Mouse (Mus musculus): ENCODE results near the gene Acox3.

DNA sequence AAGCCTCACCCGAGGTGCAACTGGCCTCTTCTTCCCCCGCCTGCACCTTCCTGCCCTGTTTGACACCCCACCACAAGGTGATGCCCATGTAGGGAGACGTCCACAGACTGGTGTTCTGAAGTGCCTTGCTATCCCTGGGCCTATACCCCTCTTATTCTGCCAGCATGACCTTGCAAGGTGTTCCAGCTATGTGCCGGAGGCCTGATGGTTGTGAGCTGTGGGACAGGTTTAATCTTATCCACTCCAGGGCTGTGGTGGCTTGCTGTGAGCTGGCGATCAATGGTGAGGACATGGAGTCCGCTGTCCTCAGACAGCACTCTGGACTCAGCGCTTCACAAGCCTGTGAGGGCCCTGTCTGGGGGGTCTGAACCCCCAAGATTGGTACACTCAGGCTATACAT, 27.5 kb downstream of the Acox3 start:
- no peak for TF ChIP-seq POLR2A (IDR thresholded peaks at IDR 0.05; ENCODE audit: borderline replicate concordance, low read depth, low read length)
- no peak for TF ChIP-seq CTCF (IDR thresholded peaks at IDR 0.05; ENCODE audit: low read depth, low read length)

Measured in bone marrow macrophage, adult 2 months (primary cell).